Mouse (Mus musculus) thymus, adult 18-20 months (tissue): ENCODE data around the gene Rps6ka4.

Source experiments
- DNase-seq, 2 experiments: peaks; one replicate each; pipeline ENCODE4 v3.0.0; 2022; ENCODE audit warnings: mixed read lengths in 2 of 2

Gene Rps6ka4

DNA sequence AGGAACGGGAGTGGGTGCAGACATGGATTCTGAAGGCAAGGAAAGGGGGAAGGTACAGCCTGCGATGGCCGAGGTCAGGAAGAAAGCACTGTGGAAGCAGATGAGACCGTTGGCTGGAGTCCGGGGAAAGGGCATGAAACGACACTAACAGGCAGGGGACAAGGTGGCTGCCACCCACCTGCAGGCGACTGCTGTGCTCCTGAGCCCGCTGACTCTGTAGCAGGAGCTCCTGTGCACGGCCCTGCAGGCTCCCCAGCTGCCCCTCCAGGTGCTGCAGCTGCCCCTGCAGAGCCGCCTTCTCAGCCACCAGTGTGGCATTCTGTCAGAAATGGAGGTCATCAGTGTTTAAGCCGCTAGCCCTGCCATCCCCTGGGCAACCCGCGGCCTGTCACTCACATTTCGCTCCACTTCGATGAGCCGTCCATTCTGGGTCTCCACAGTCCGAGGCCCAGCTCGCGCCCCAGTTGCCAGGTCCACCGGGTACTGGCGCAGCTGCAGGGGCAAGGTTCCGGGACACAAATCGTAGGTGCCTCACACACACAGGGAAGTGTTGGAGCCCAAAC is 9.2 kb upstream of the Rps6ka4 start:
- no peak for DNase-seq

DNA sequence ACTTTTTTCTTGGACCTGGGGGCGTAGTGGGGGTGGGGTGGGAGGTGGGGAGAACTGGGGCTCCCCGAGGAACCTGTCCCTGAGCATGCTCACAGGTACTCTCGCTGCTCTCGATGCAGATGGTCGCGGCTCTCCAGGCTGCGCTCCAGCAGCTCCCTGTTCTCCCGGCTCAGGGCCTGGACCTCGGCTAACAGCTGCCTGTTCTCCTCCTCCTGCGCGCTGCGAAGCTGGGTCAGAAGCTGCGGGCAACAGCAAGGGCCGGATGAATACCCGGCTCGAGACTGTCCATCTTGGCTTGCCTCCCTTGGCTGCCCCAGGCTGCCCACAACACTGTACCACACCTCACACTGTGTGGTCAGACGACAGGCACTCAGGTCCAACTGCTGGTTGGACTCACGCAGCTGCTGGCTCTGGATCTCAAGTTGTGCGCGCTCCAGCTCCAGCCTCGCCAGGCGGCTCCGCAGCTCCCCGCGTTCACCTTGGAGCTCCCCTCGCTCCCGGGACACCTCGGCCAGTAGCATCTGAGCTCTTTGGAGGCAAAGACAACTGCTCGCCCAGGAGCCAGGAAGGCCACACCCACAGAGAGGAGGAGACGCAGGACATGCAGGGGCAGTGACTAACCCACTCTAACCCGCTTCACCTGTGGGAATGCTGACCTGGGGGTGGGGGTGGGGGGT is 7.5 kb upstream of the Rps6ka4 start:
- DNase-seq, result no peak

DNA sequence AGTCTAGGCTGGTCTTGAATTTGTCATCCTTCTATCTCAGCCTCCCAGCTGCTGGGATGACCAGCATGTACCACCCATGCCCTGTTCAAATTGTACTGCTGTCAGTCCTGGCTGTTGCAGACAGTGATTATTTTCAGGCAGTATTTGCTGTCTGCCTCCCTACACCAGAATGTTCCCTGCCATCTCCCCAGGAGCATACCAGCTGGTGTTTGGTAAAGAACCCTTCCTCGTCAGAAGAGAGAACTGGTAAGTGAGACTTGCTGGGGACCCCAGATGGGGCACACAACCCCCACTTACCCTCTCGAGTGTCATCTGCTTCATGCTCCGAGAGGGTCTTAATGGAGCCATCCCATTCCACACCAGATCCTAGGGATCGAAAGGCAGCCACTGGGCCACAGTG is 5.6 kb upstream of the Rps6ka4 start:
- no peak for DNase-seq

DNA sequence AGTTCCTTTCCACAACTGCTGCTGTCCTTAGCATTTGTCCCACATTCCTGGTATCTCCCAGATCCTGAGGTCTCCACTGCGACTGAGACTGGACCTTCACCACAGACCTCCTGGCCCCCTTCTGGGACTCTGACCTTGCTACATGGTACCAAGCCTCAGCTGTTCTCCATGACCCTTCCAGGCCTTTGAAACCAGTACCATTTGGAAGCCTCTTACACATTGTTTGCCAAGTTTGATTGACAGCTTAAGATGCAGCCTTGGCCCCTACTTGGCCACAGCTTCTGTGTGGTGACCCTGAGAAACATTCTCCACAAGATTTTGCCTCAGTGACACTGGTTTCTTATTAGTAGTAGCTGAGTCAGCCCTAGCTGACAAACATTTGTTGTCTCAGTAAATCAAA is 1.9 kb upstream of the Rps6ka4 start:
- DNase-seq, result no peak

DNA sequence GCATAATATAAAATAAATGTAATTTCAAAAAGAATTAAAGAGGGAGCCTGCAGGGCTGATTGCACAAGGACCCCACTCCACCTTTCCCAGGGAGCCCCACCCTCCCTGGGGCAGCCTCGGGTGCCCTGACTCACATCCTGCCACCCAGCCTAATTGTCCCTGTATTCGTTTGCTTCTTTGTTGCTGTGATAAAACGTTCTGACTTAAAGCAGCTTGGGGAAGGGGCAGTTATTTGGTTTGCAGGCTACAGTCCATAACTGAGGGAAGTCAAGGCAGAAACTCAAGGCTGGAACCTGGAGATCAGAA is 809 bp upstream of the Rps6ka4 start:
- no peak for DNase-seq

DNA sequence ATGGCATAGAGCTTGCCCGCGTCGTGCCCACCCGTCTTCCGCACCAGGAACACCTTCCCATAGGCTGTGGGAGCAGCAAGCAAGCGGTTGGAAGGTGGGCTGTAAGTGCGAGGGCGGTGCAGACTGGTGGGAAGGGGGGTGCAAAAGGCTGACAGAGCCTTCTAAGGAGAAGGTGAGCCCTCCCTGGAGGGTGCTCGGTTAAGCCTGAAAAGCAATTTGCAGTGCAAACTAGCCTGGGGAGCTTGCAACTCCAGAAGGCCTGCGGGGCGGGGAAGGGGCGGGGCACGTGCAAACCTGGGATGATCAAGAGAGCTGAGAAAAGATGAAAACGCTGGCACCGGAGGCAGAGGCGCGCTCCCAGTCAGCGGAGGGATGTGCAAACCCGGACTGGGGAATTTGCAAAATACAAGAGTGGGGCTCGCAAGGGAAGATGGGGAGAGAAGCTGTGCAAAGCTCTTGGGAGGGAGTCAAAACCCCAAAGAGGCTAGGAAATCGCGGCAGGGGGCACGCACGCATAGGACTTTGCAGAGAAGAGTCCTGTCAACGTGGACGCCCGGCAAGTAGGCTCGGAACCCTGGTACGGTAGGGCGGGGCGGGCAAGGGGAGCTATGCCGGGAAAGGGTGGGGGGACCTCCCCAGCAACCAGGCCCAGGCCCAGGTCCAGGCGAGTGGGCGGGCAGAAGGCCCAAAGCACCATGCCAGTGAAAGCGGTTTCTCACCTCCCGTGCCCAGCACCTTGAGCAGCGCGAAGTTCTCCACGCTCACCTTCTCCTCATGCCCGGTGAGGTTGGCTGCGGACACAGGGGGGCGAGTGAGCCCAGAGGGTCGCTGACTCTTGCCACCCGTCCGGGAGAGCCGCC is 591 bp downstream of the Rps6ka4 start:
- no peak for DNase-seq

DNA sequence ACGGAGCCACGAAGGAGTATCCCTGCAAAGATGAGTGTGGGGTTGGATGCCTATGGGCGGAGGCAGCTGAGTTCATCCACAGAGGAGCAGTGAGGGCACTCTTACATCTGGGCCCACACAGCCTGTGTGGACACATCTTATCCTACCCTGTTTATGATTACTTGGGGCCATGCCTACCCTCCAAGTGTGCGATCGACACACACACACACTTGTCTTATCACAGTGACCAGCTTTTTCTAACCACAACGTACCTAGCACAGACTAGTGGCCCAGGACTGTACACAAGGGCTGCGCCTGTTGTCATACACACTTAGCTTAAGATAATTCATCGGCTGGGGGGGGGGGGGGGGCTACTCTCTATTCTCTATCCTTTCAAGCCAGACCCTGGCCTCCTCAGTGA is 8.1 kb downstream of the Rps6ka4 start:
- DNase-seq, result no peak

DNA sequence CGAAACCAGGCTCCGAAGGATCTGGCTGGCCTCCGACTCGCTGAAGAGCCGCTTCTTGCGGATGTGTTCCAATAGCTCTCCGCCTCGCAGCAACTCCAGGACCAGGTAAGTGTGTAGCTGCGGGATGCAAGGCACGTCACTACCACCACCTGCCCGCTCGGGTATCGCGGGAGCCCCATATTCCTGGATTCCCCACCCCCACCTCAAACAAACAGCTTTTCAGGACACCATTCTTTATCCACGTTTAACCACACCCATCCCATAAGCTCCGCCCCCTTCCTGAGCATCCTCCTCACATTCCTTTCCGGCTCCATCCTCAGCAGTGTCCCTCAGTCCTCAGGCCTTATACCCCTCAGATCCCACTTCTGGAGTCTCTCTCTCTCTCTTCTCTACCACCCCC is 9.1 kb downstream of the Rps6ka4 start:
- no peak for DNase-seq

DNA sequence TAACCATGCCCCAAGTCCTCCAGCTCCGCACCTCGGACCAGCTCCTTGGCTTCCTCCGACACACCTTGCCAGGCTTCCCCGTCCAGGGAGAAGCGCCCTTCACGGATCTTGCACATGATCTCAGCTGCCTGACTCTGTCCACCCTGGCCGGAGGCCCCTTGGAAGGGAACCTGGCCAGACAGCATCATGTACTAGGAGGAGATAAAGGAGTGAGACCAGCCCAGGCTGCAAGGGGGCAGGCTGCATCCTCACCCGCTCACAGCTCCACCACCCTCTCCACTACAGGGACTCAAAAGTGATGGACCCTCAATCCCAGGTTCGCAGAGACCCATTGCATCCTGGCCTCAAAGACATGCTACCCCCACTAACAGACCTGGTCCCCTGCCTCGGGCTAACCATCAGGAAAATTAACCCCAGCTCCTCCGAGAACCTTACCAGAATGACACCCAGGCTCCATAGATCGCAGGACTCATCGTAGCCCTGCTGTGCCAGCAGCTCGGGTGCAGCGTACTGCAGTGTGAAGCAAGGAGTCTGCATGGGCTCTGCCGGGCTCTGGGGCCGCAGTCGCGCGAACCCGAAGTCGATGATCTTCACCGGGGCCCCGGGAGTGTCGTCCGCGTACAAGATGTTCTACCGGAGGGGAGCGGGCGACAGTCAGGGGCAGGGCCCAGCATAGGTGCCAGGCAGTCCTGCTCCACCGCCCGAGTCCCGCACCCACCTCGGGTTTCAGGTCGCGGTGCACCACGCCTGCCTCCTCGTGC is 9.7 kb downstream of the Rps6ka4 start:
- DNase-seq, result no peak

DNA sequence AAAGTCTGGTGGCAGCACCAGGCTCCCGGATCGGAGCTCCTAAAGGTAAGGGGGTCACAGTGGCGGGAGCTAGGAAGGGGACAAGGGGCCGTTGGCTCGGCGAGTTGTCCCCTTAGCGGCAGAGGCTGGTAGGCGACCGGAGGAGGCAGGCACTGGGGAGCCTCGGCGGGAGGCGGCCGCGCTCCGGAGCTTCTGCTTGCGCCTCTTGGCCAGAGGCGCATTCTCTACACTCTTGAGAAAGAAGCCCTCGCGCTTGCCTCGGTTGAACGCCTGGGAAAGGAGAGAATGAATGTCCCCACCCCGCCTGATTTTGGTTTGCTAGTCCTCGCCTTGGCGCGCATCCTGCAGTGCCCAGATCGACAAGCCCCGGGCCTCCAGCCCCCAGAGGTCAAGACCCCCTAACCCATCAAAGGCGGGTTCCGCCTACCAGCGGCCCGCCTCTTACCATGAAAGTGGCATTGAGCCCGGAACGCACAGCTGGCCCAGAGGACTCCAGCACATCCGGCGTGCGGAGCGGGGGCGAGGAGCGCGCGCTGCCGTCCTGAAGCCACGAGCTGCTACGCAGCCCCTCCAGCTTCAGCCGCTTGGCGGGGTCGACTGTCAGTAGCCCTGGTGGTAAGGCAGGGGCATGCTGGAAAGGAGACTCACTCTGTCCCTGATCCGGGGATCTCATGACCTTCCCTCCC is 10.4 kb downstream of the Rps6ka4 start:
- no peak for DNase-seq

DNA sequence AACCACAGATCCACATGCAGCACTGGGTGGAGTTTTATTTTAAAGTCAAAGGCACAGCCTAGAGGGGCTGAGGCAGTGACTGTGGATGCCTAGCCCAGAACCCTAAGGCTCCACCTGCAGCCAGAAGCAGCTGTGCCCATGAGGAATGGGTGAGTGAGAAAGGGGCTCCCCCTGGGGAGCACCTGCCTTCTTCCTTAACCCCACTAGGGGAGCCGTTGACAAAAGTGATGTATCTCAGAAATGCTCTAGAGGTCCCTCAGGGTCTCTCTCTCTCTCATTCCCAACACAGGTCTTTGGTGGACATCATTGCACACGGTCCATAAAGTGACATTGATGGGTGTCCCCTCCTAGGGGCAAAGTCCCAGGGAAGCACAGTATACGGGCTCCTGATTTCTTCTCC is 11.4 kb downstream of the Rps6ka4 start:
- no peak for DNase-seq

DNA sequence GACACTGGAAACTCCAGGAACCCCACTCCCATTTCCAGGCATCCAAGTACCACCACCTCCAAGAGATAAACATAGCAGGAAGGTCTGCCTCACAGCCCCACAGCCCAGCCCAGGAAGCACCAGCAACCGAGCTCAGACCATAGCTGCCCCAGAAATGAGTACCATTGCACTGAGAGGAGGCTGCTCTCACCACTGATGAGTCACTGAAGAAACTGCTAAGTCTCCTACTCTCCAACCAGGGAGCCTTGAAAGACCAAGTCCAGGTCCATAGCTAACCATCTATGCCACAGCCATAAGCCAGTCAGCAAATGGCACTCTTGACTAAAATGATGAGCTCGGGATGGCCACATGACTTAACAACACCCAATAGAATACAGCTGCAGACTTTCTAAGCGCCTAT is 13.8 kb downstream of the Rps6ka4 start:
- no peak for DNase-seq

DNA sequence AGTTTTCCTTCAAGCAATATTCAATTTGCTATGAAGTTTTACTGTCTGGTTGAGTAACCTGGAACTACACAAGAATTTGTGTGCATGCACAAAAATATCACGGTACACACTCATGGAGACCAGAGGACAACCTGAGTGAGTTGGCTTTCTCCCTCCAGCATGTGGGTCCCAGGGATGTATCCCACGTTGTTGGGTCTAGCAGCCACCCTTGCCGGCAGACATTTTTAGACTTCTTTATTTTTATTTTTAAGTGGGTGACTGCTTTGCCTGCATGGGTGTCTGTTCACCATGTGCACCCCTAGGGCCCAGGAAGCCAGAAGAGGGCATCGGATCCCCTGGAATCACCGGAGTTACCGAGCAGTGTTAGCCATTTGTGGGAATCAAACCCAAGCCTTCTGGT is 15.1 kb downstream of the Rps6ka4 start:
- DNase-seq, result no peak

DNA sequence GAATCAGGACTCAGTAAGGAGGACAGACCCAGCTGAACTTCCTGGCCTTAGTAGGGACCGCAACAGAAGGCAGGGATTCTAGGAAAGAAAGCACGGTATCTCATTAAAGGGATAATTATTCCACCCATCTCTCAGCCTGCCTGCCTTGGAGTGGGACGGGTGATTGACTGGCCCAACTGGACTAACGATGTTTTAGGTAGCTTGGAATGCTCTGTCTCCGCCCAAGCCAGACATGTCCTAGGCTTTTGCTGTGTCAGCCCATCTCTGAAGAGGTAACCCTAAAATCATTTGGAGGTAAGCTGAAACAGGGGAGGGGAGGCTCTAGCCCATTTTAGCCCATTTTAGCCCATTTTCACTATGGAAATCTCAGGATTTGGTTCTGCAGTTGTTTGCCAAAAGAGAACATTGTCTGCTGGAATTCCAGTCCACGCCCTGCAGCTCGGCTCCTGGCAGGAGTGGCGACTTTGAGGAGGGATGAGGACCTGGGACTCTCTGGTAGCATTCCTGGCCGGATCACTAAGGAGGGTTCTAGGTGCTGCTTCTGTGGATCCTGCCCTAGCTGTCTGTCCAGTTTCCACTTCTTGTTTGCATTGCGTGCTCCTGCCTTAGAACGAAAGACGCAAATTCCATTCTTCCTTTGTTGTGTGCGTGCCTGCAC is 19.8 kb downstream of the Rps6ka4 start:
- DNase-seq, result no peak

DNA sequence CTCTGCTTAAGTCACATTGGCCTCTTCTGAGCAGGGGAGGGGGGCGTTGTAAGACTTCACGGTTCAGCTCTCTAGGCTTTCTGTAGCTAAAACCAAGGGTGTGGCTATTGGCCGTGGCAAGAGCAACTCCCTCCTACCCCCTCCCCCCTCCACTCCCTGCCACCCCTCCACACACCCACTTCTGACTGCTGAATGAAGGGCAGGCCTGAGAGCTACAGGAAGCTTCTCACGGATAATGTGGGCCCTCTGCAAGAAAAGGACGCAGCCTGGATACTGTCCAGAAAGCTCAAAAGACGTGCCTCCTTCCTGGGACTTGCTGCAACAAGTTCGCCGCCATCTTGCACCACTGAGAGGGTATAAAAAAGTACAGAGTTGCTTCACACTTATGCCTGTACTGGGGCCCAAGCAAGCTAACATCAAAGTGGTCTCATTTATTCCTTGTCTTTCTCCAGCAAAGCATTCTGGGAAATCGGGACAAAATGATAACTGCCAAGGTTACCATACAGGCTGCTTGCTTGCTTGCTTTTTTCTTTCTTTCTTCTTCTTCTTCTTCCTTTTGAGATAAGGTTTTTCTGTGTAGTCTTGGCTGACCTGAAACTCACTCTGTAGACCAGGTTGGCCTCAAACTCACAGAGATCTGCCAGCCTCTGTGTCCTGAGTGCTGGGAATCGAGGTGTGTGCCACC is 21.2 kb downstream of the Rps6ka4 start:
- no peak for DNase-seq

DNA sequence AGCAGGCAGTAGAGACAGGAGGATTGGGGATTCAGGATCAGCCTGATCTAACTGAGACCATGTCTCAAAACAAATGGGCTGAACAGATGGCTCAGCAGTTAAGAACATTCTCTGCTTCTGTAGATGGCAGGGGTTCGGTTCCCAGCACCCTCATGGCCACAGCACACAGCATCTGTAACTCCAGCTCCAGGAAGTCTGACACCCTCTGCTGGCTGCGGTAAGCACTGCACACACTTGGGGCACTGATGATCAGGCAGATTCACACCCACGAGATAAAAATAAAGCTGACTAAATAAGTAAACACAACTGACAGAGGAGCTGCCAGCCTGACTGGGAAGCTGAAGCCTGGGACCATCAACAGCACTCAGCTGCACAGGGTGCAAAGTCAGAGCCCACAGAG is 25.5 kb downstream of the Rps6ka4 start:
- DNase-seq, result no peak

DNA sequence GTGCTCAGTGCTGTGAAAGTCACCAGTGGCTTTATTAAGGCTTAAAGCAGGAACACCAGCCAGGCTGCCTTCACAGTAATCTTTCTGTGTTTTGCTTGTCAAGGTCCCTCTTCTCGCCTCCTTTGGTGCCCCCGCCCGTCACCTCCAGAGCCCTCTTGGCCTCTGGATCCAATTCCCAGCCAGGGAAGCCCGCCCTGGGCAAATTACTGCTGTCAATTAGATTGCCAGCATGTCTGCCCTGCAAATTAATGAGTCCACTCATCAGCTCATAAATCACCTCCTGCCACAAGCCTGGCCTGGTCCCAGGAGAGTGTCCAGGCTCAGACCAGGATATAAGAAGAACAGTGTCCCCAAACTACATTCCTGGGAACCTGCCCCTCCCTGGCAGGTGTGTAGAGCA is 26.1 kb downstream of the Rps6ka4 start:
- no peak for DNase-seq
